ENCODE assay signal across 12 mouse cellular contexts in the genomic region with DNA sequence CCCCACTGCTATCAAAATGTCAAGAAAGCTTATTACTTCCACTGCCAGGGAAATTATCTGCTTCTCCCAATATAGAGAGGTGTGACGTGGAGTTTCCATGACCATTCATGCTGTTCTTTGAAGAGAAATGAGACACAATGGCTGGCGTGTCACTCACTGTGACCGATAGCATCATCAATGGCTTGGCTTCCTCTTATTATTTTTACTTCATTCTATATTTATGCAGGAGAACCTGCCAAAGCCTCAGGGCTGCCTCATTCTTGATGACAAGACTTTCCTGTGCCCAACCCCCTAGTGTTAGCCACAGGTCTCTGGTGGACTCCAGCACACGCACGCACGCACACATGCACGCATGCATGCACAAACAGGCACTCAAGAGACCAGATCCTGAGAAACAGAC.
DNase-seq lines count a peak whose midpoint lies in the region; ATAC-seq lines count a peak whose summit lies in the region.
"Had no signal": no experiment of that assay in that cellular context is flagged by ENCODE, and none has a peak within 500 bp of the region (broad histone marks: within the 10 kb centered on the region; RNA-seq: fewer than 3 reads in every experiment).

No protein-coding gene starts in this region.

- no peaks in the 10 kb centered on the region for H3K27me3 ChIP-seq in heart, embryonic 14.5 days (ENCODE audit: control insufficient read depth, insufficient read depth, low read length)

- H3K4me3 ChIP-seq in brown adipose tissue, adult 24 weeks (ENCODE audit: insufficient read depth, low read depth, low read length) = no peak overlapping the region
- H3K4me3 ChIP-seq in heart, embryonic 14.5 days (ENCODE audit: control insufficient read depth in 1 of 2, insufficient read depth in 1 of 2, low read depth in 1 of 2, low read length in 2 of 2) = no peak overlapping the region

- peak; percentile 68 for DNase-seq in kidney, adult 9 months
- peak; percentile 32 to 64 for DNase-seq in lung, postnatal 4 days
- no peak for DNase-seq in thymus, postnatal 14 days
- DNase-seq in thymus, postnatal 36 days = no peak
- DNase-seq in adrenal gland, adult 2 months = no peak
- no peak for DNase-seq in layer of hippocampus, postnatal 14 days (ENCODE audit: low spot score in 2 of 2)
- DNase-seq: cerebellum, adult 2 months; forebrain, postnatal 0 days; midbrain, embryonic 14.5 days; right cerebral cortex, postnatal 25 days had no signal

- H3K27ac ChIP-seq in brown adipose tissue, adult 24 weeks (replicated peaks; ENCODE audit: low read depth, low read length) = peak overlapping the region; percentile 73
- peak overlapping the region; percentile 80 to 83 for H3K27ac ChIP-seq in heart, embryonic 14.5 days (replicated peaks in 1 of 2; ENCODE audit: control insufficient read depth in 1 of 2, insufficient read depth in 1 of 2, low read depth in 2 of 2, low read length in 2 of 2)

- H3K9me3 ChIP-seq in heart, embryonic 14.5 days (ENCODE audit: control insufficient read depth, low read length) = no peaks in the 10 kb centered on the region

- 48% methylated on average over 7 of the region's 7 CpGs for WGBS in heart, embryonic 14.5 days

- peak overlapping the region; percentile 48 for H3K4me2 ChIP-seq in heart, embryonic 14.5 days (ENCODE audit: low read length)

- H3K9ac ChIP-seq in heart, embryonic 14.5 days (ENCODE audit: low read length) = 0 out of 2 replicates have a peak overlapping the region, but pooled peaks have one; percentile 6
- H3K9ac ChIP-seq: forebrain, postnatal 0 days had no signal

- peak; percentile 73 for ATAC-seq in heart, embryonic 14.5 days (ENCODE audit: insufficient number of reproducible peaks, insufficient read depth, low FRiP score, low read depth)
- ATAC-seq: forebrain, postnatal 0 days had no signal

- no peaks in the 10 kb centered on the region for H3K36me3 ChIP-seq in heart, embryonic 14.5 days (ENCODE audit: control insufficient read depth, insufficient read depth, low read length)

- peaks cover 47% of the 10 kb centered on the region for H3K4me1 ChIP-seq in brown adipose tissue, adult 24 weeks (ENCODE audit: control insufficient read depth, insufficient read depth, insufficient read length, low read length)
- peaks cover 37 to 62% of the 10 kb centered on the region in 2 experiments for H3K4me1 ChIP-seq in heart, embryonic 14.5 days (ENCODE audit: control insufficient read depth in 2 of 2, insufficient read depth in 2 of 2, low read length in 2 of 2)

Comparison
In these comparisons a context has a peak if more than half of its experiments do, and no peak if none do; other contexts are left out.
1. DNase-seq: peak in kidney, adult 9 months (single experiment) and lung, postnatal 4 days (2 of 2); none in thymus, postnatal 14 days (single experiment), thymus, postnatal 36 days (0 of 2), adrenal gland, adult 2 months (single experiment) and layer of hippocampus, postnatal 14 days (0 of 2).